Comparison of ENCODE assay signal across 8 mouse cellular contexts in the genomic region with DNA sequence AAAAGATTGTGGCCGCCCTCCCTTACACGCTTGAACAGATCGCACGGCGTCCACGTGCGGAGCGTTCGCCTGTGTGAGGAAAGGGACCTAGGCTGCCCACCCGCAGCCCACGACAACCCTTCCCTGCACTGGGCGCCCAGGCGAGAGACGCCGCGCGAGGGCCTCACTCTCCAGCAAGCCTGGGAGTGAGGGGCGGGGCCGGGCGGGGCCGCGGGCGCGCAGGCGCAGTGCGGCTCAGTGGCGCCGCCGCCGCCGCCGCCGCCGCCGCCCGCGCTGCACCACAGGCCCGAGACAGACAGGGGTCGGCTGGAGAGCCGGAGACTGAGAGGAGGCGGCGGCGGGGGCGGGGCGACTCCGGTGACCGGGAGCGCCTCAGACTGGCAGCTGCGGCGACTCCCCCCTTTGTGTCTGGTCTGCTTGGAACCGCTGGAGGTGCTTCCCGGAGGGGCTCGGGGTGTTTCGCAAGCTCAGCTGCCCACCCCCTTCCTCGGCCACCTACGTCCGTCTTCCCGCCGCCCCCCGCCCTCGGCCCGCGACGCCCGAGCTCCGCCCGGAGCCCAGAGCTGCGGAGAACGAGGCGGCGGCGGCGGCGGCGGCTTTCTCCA. TPM values are rescaled to one million over a fixed set of nuclear protein-coding genes. Genes with fewer than 3 reads are reported as not detected.
DNase-seq lines count a peak whose midpoint lies in the region; ATAC-seq and TF ChIP-seq lines count a peak whose summit lies in the region.

A gene (plus strand): TSS at position 237 of the 605 bp plus-strand sequence.

- peak; percentile 93 for ATAC-seq in forebrain, embryonic 12.5 days (ENCODE audit: low FRiP score)
- ATAC-seq in heart, embryonic 16.5 days (replicated peaks; ENCODE audit: extremely low read depth, insufficient read depth, low FRiP score) = peak; percentile 91
- peak; percentile 90 for ATAC-seq in liver, embryonic 14.5 days (ENCODE audit: insufficient read depth)
- peak; percentile 88 for ATAC-seq in stomach, embryonic 15.5 days (ENCODE audit: insufficient read depth, low FRiP score, low read depth)

- TF ChIP-seq CTCF in E14TG2a.4 (conservative IDR thresholded peaks at IDR 0.05; ENCODE audit: low read length) = no peak
- peak; percentile 49 for TF ChIP-seq CTCF in liver, embryonic 14.5 days (IDR thresholded peaks at IDR 0.05; ENCODE audit: low read depth)

- no peak for TF ChIP-seq EP300 in liver, embryonic 14.5 days (IDR thresholded peaks at IDR 0.05; ENCODE audit: low read depth)

- peak within 1 kb of the TSS; percentile 99 for H3K27ac ChIP-seq in forebrain, embryonic 12.5 days
- peak within 1 kb of the TSS; percentile 97 for H3K27ac ChIP-seq in heart, embryonic 16.5 days (ENCODE audit: low read length)
- H3K27ac ChIP-seq in liver, embryonic 14.5 days = peak within 1 kb of the TSS; percentile 57
- H3K27ac ChIP-seq in stomach, embryonic 15.5 days = peak within 1 kb of the TSS; percentile 99

- H3K9me3 ChIP-seq in E14TG2a.4 (ENCODE audit: low read length) = peaks cover 2% of the 10 kb centered on the region; the same call in 1 of the 2 replicates
- H3K9me3 ChIP-seq in forebrain, embryonic 12.5 days = no peaks in the 10 kb centered on the region
- H3K9me3 ChIP-seq in heart, embryonic 16.5 days (replicated peaks; ENCODE audit: control insufficient read depth, low read length) = no peaks in the 10 kb centered on the region
- no peaks in the 10 kb centered on the region for H3K9me3 ChIP-seq in liver, embryonic 14.5 days (ENCODE audit: control insufficient read depth, low read length)
- H3K9me3 ChIP-seq in stomach, embryonic 15.5 days = no peaks in the 10 kb centered on the region

- peak within 1 kb of the TSS; percentile 92 for H3K4me3 ChIP-seq in E14TG2a.4 (replicated peaks; ENCODE audit: low read length)
- peak within 1 kb of the TSS; percentile 95 for H3K4me3 ChIP-seq in forebrain, embryonic 12.5 days (replicated peaks)
- H3K4me3 ChIP-seq in heart, embryonic 16.5 days (ENCODE audit: low read length) = peak within 1 kb of the TSS; percentile 94
- H3K4me3 ChIP-seq in liver, embryonic 14.5 days (ENCODE audit: insufficient read depth in 1 of 2, low read depth in 2 of 2, low read length in 2 of 2) = peak within 1 kb of the TSS; percentile 85 to 98
- H3K4me3 ChIP-seq in stomach, embryonic 15.5 days (replicated peaks) = peak within 1 kb of the TSS; percentile 87

- H3K4me1 ChIP-seq in E14TG2a.4 (replicated peaks; ENCODE audit: low read depth, low read length) = peaks cover 21% of the 10 kb centered on the region
- peaks cover 18% of the 10 kb centered on the region for H3K4me1 ChIP-seq in forebrain, embryonic 12.5 days
- peaks cover 12% of the 10 kb centered on the region for H3K4me1 ChIP-seq in heart, embryonic 16.5 days (ENCODE audit: control insufficient read depth, insufficient read depth, low read length)
- peaks cover 4 to 5% of the 10 kb centered on the region in 2 experiments; a peak in 3 of 4 replicates for H3K4me1 ChIP-seq in liver, embryonic 14.5 days (replicated peaks; ENCODE audit: control insufficient read depth in 2 of 2, insufficient read depth in 2 of 2, low read length in 1 of 2)
- H3K4me1 ChIP-seq in stomach, embryonic 15.5 days = peaks cover 7% of the 10 kb centered on the region; the same call in 1 of the 2 replicates

- under 1% methylated on average over 60 of the region's 75 CpGs for WGBS in forebrain, embryonic 12.5 days
- under 1% methylated on average over 68 of the region's 75 CpGs for WGBS in heart, embryonic 16.5 days
- WGBS in liver, embryonic 14.5 days (ENCODE audit: insufficient replicate concordance) = under 1% methylated on average over 71 of the region's 75 CpGs
- WGBS in stomach, embryonic 15.5 days = under 1% methylated on average over 66 of the region's 75 CpGs

- peak; percentile 68 for DNase-seq in c-Kit-positive CD71-positive TER-119-positive erythroid progenitor cells, embryonic 14.5 days (ENCODE audit: low spot score)
- DNase-seq in kidney, postnatal 25 days = peak; percentile 90 to 97
- peak; percentile 60 to 67 (median 67) for DNase-seq in liver, embryonic 14.5 days (ENCODE audit: low read depth in 3 of 3, low spot score in 3 of 3)
- DNase-seq in neural tube, embryonic 10.5 days (ENCODE audit: extremely low spot score, low spot score) = peak; percentile 90

- H3K36me3 ChIP-seq in E14TG2a.4 (ENCODE audit: insufficient read depth, low read length) = peaks cover 3% of the 10 kb centered on the region; the same call in 1 of the 2 replicates
- no peaks in the 10 kb centered on the region for H3K36me3 ChIP-seq in forebrain, embryonic 12.5 days (replicated peaks)
- H3K36me3 ChIP-seq in heart, embryonic 16.5 days (ENCODE audit: control insufficient read depth, insufficient read depth) = no peaks in the 10 kb centered on the region
- H3K36me3 ChIP-seq in liver, embryonic 14.5 days (replicated peaks; ENCODE audit: control insufficient read depth, insufficient read depth, low read depth) = no peaks in the 10 kb centered on the region
- H3K36me3 ChIP-seq in stomach, embryonic 15.5 days = no peaks in the 10 kb centered on the region

- peak within 1 kb of the TSS; percentile 96 for H3K9ac ChIP-seq in forebrain, embryonic 12.5 days
- peak within 1 kb of the TSS; percentile 95 for H3K9ac ChIP-seq in heart, embryonic 16.5 days (ENCODE audit: low read length)
- H3K9ac ChIP-seq in liver, embryonic 14.5 days (replicated peaks) = peak within 1 kb of the TSS; percentile 79
- H3K9ac ChIP-seq in stomach, embryonic 15.5 days = peak within 1 kb of the TSS; percentile 93

- peak within 1 kb of the TSS; percentile 75 for H3K4me2 ChIP-seq in forebrain, embryonic 12.5 days
- peak within 1 kb of the TSS; percentile 73 for H3K4me2 ChIP-seq in heart, embryonic 16.5 days (ENCODE audit: low read depth, low read length)
- peak within 1 kb of the TSS; percentile 99 for H3K4me2 ChIP-seq in liver, embryonic 14.5 days (ENCODE audit: low read depth)
- peak within 1 kb of the TSS; percentile 85 for H3K4me2 ChIP-seq in stomach, embryonic 15.5 days

- peaks cover 12% of the 10 kb centered on the region for H3K27me3 ChIP-seq in E14TG2a.4 (ENCODE audit: insufficient read depth, low read length)
- H3K27me3 ChIP-seq in forebrain, embryonic 12.5 days = no peaks in the 10 kb centered on the region
- H3K27me3 ChIP-seq in heart, embryonic 16.5 days (ENCODE audit: control insufficient read depth, insufficient read depth, low read length) = no peaks in the 10 kb centered on the region
- H3K27me3 ChIP-seq in liver, embryonic 14.5 days (ENCODE audit: control insufficient read depth, insufficient read depth, low read length) = no peaks in the 10 kb centered on the region
- H3K27me3 ChIP-seq in stomach, embryonic 15.5 days (replicated peaks) = no peaks in the 10 kb centered on the region

RNA-seq across cellular contexts. Expression of the gene that starts here (rescaled TPM):
- 12.5 and 13.0 TPM in 2 replicates for polyA plus RNA-seq in forebrain, embryonic 12.5 days (2016; fragmentation: Nextera tagmentation; extraction: Ambion mirVana)
- 5.4 and 6.2 TPM in 2 replicates for polyA plus RNA-seq in heart, embryonic 16.5 days (2015; fragmentation: Nextera tagmentation; extraction: Ambion mirVana)
- 0.88 and 1.0 TPM in 2 replicates for polyA plus RNA-seq in liver, embryonic 14.5 days (2012; rRNA removed)
- polyA plus RNA-seq in liver, embryonic 14.5 days (2014; fragmentation: Nextera tagmentation; extraction: Ambion mirVana) = 1.0 and 1.1 TPM in 2 replicates
- polyA plus RNA-seq in stomach, embryonic 15.5 days (2015; fragmentation: Nextera tagmentation; extraction: Ambion mirVana) = 7.8 and 7.9 TPM in 2 replicates

Comparison
In these comparisons a context has a peak if more than half of its experiments do, and no peak if none do; other contexts are left out.
1. Peak in every context shown above with its lines: DNase-seq, ATAC-seq, H3K4me3 ChIP-seq and H3K27ac ChIP-seq.